In genomic region chr6:129210447-129210790, GRCm38 (mm10) we compare ENCODE assay signal across 18 mouse cellular contexts. TPM values are rescaled to one million over a fixed set of nuclear protein-coding genes. Genes with fewer than 3 reads are reported as not detected.
A peak's percentile ranks its signal among the peaks of the same experiment; 100 is the strongest.
DNase-seq lines count a peak whose midpoint lies in the region; ATAC-seq lines count a peak whose summit lies in the region.
"Had no signal": no experiment of that assay in that cellular context is flagged by ENCODE, and none has a peak within 500 bp of the region (broad histone marks: within the 10 kb centered on the region; RNA-seq: fewer than 3 reads in every experiment).

No protein-coding gene starts in this region.

- peak; percentile 90 for ATAC-seq in megakaryocyte progenitor cell, adult 5-6 weeks (replicated peaks; ENCODE audit: poor library complexity)
- ATAC-seq in erythroblast, adult 5-6 weeks (replicated peaks; ENCODE audit: low FRiP score, poor library complexity, severe bottlenecking) = no peak
- ATAC-seq: forebrain, embryonic 13.5 days; hindbrain, postnatal 0 days; midbrain, embryonic 15.5 days had no signal

- peak; percentile 80 for DNase-seq in thymus, postnatal 0 days (ENCODE audit: low spot score)
- DNase-seq in thymus, adult 18-20 months = no peak
- peak; percentile 78 for DNase-seq in T-cell, adult 2 months (ENCODE audit: low spot score)
- no peak for DNase-seq in left cerebral cortex, postnatal 36 days (ENCODE audit: low spot score in 2 of 2)
- DNase-seq in lung, postnatal 4 days = no peak
- DNase-seq: adrenal gland, postnatal 10 days; cerebellum, adult 2 months; gastrocnemius, postnatal 10 days; heart, postnatal 10 days; lung, postnatal 36 days; right cerebral cortex, postnatal 4 days had no signal

- intact Hi-C loops in left cerebral cortex, postnatal 36 days (cut with DNase I) = no loop called here

RNA-seq across cellular contexts. Expression of gene Clec2d, which starts 30.0 kb away (rescaled TPM):
- 2.9 and 3.1 TPM in 2 replicates for polyA plus RNA-seq in thymus, postnatal 0 days (2015; fragmentation: Nextera tagmentation; extraction: Ambion mirVana)
- 16.8 and 26.4 TPM in 2 replicates for total RNA-seq in megakaryocyte progenitor cell, adult 5-6 weeks (2015)
- 101 and 118 TPM in 2 replicates for total RNA-seq in megakaryocyte progenitor cell, adult 5-6 weeks (2017)
- 4.2 and 9.0 TPM in 2 replicates for total RNA-seq in erythroblast, adult 5-6 weeks (2015; ENCODE audit: low replicate concordance)
- total RNA-seq in erythroblast, adult 5-6 weeks (2017; ENCODE audit: low replicate concordance) = 37.6 and 44.3 TPM in 2 replicates
- total RNA-seq in left cerebral cortex, postnatal 36 days (2021) = 1 to 10 TPM; 6.4 to 8.4 TPM
- polyA plus RNA-seq: forebrain, embryonic 13.5 days; hindbrain, postnatal 0 days; limb, embryonic 13.5 days; midbrain, embryonic 15.5 days; neural tube, embryonic 12.5 days had no signal

Comparison
In these comparisons a context has a peak if more than half of its experiments do, and no peak if none do; other contexts are left out.
1. DNase-seq: peak in thymus, postnatal 0 days (single experiment) and T-cell, adult 2 months (single experiment); none in thymus, adult 18-20 months (0 of 2), left cerebral cortex, postnatal 36 days (0 of 2) and lung, postnatal 4 days (0 of 2).